Mouse (Mus musculus) left cerebral cortex, postnatal 36 days (tissue): ENCODE data around the gene Rapgef2. TPM values are rescaled to one million over a fixed set of nuclear protein-coding genes. Genes with fewer than 3 reads are reported as not detected.
A peak's percentile ranks its signal among the peaks of the same experiment; 100 is the strongest.

Source experiments
- DNase-seq, 2 experiments: peaks; one replicate each; pipeline ENCODE4 v3.0.0; 2021 to 2022; ENCODE audit warnings: low spot score in 2 of 2, mixed read lengths in 1 of 2
- intact Hi-C: fragments of 180-260 bp; cut with DNase I; formaldehyde crosslinking; loops from one replicate; pipeline ENCODE4 v1.15.1; 2025
- total RNA-seq, 2 experiments: library from RNA; stranded (reverse); gene quantifications; 2 replicates each; pipeline ENCODE4 v1.2.3; 2021

The Rapgef2 gene
- total RNA-seq, 2 experiments from 2014 or later = 114 to 136 TPM

GRCm38 (mm10) chr3:79218566-79219051 is 67.7 kb downstream of the Rapgef2 start:
- DNase-seq = no peak
- intact Hi-C loops = no loop called here

- no peak for DNase-seq
- intact Hi-C loops = no loop called here
Measured at GRCm38 (mm10) chr3:79210243-79210642, 76.1 kb downstream of the Rapgef2 start.

GRCm38 (mm10) chr3:79207216-79207615 is 79.1 kb downstream of the Rapgef2 start:
- DNase-seq = no peak

GRCm38 (mm10) chr3:79206524-79206923 is 79.8 kb downstream of the Rapgef2 start:
- no peak for DNase-seq
- intact Hi-C loops = no loop called here

More at GRCm38 (mm10) chr3:79207216-79207615, 79.1 kb downstream of the Rapgef2 start:
- intact Hi-C loops = no loop called here

GRCm38 (mm10) chr3:79205981-79206380 is 80.3 kb downstream of the Rapgef2 start:
- intact Hi-C loops = no loop called here
- DNase-seq = no peak

- intact Hi-C loops = no loop called here
Measured at GRCm38 (mm10) chr3:79205112-79205511, 81.2 kb downstream of the Rapgef2 start.

GRCm38 (mm10) chr3:79204261-79204660 is 82.1 kb downstream of the Rapgef2 start:
- DNase-seq = no peak
- intact Hi-C loops = loop anchor here (5.0 kb wide), 1 partner anchor 293 kb away; no protein-coding TSS in a partner anchor

More at GRCm38 (mm10) chr3:79205112-79205511, 81.2 kb downstream of the Rapgef2 start:
- no peak for DNase-seq

- intact Hi-C loops = loop anchor here (2.0 to 5.0 kb wide), 2 partner anchors 293 to 383 kb away; no protein-coding TSS in a partner anchor
- no peak for DNase-seq
Measured at GRCm38 (mm10) chr3:79203821-79204220, 82.5 kb downstream of the Rapgef2 start.

- DNase-seq = peak in 1 of 2 experiments; percentile 47
- intact Hi-C loops = loop anchor here (2.0 to 5.0 kb wide), 2 partner anchors 294 to 384 kb away; no protein-coding TSS in a partner anchor
Measured at GRCm38 (mm10) chr3:79203178-79203577, 83.1 kb downstream of the Rapgef2 start.

- peak in 1 of 2 experiments; percentile 67 for DNase-seq
- intact Hi-C loops = loop anchor here (2.0 to 5.0 kb wide), 2 partner anchors 295 to 384 kb away; no protein-coding TSS in a partner anchor
Measured at GRCm38 (mm10) chr3:79202275-79203153, 83.8 kb downstream of the Rapgef2 start.

- DNase-seq = no peak
- intact Hi-C loops = loop anchor here (2.0 to 10.0 kb wide), 4 partner anchors 50 to 238 kb away; no protein-coding TSS in a partner anchor
Measured at GRCm38 (mm10) chr3:79196708-79197437, 89.4 kb downstream of the Rapgef2 start.

GRCm38 (mm10) chr3:79195280-79195679 is 91.0 kb downstream of the Rapgef2 start:
- intact Hi-C loops = loop anchor here (5.0 to 10.0 kb wide), 3 partner anchors 48 to 120 kb away; no protein-coding TSS in a partner anchor
- DNase-seq = no peak

GRCm38 (mm10) chr3:79194111-79194793 is 92.1 kb downstream of the Rapgef2 start:
- intact Hi-C loops = loop anchor here (10.0 kb wide), 2 partner anchors 89 to 119 kb away; no protein-coding TSS in a partner anchor

GRCm38 (mm10) chr3:79193001-79193400 is 93.3 kb downstream of the Rapgef2 start:
- intact Hi-C loops = loop anchor here (10.0 kb wide), 2 partner anchors 88 to 118 kb away; no protein-coding TSS in a partner anchor

More at GRCm38 (mm10) chr3:79194111-79194793, 92.1 kb downstream of the Rapgef2 start:
- DNase-seq = no peak

GRCm38 (mm10) chr3:79191981-79192380 is 94.3 kb downstream of the Rapgef2 start:
- intact Hi-C loops = loop anchor here (10.0 kb wide), 2 partner anchors 87 to 117 kb away; no protein-coding TSS in a partner anchor

More at GRCm38 (mm10) chr3:79193001-79193400, 93.3 kb downstream of the Rapgef2 start:
- peak in 1 of 2 experiments; percentile 44 for DNase-seq

GRCm38 (mm10) chr3:79191471-79191870 is 94.8 kb downstream of the Rapgef2 start:
- intact Hi-C loops = loop anchor here (10.0 kb wide), 2 partner anchors 87 to 117 kb away; no protein-coding TSS in a partner anchor
- no peak for DNase-seq

More at GRCm38 (mm10) chr3:79191981-79192380, 94.3 kb downstream of the Rapgef2 start:
- DNase-seq = no peak

GRCm38 (mm10) chr3:79190377-79190776 is 95.9 kb downstream of the Rapgef2 start:
- DNase-seq = no peak
- intact Hi-C loops = loop anchor here (10.0 kb wide), 2 partner anchors 86 to 116 kb away; no protein-coding TSS in a partner anchor

GRCm38 (mm10) chr3:79187912-79188311 is 98.4 kb downstream of the Rapgef2 start:
- DNase-seq = no peak
- intact Hi-C loops = no loop called here

- no peak for DNase-seq
- intact Hi-C loops = no loop called here
Measured at GRCm38 (mm10) chr3:79182290-79182689, 104.0 kb downstream of the Rapgef2 start.
